Mouse (Mus musculus) liver, adult 2 months (tissue): ENCODE data around the gene 1700016D06Rik. TPM values are rescaled to one million over a fixed set of nuclear protein-coding genes. Genes with fewer than 3 reads are reported as not detected.
A peak's percentile ranks its signal among the peaks of the same experiment; 100 is the strongest.

Experiments used
- DNase-seq: peaks from one replicate; pipeline ENCODE4 v3.0.0-alpha.2; 2011; ENCODE audit warnings: low read depth, low spot score; ENCODE audit errors: extremely low read depth
- H3K27ac ChIP-seq: fragments of 200-500 bp; replicated peaks from 2 replicates; pipeline ENCODE4 v1.5.1; 2012; ENCODE audit warnings: low read depth, mild to moderate bottlenecking, control low read depth, inconsistent platforms, low read length; ENCODE audit not compliant: insufficient read depth
- H3K27me3 ChIP-seq: fragments of 200-500 bp; 2 replicates; pipeline ENCODE4 v1.6.1; 2012; ENCODE audit warnings: mild to moderate bottlenecking, moderate library complexity, low read length, inconsistent platforms; ENCODE audit not compliant: control insufficient read depth, insufficient read depth
- H3K36me3 ChIP-seq: fragments of 200-500 bp; 2 replicates; pipeline ENCODE4 v1.6.1; 2012; ENCODE audit warnings: low read length, inconsistent platforms; ENCODE audit not compliant: control insufficient read depth, insufficient read depth
- H3K4me1 ChIP-seq: fragments of 200-500 bp; 2 replicates; pipeline ENCODE4 v1.6.1; 2011; ENCODE audit warnings: low read length; ENCODE audit not compliant: control insufficient read depth, insufficient read depth
- H3K4me3 ChIP-seq: fragments of 200-500 bp; 2 replicates; pipeline ENCODE4 v1.5.1; 2011; ENCODE audit warnings: low read depth, mild to moderate bottlenecking, control low read depth, low read length, moderate library complexity; ENCODE audit not compliant: insufficient read depth
- H3K79me2 ChIP-seq: fragments of 200-500 bp; 2 replicates; pipeline ENCODE4 v1.6.1; 2012; ENCODE audit warnings: inconsistent platforms, mild to moderate bottlenecking, low read length, moderate library complexity; ENCODE audit not compliant: control insufficient read depth, insufficient read depth
- H3K9ac ChIP-seq: fragments of 200-500 bp; 2 replicates; pipeline ENCODE4 v1.6.1; 2012; ENCODE audit warnings: low read depth, mild to moderate bottlenecking, control low read depth, inconsistent platforms, low read length
- CTCF ChIP-seq: fragments of 200-500 bp; IDR thresholded peaks from 2 replicates; pipeline ENCODE4 v1.5.1; 2011; ENCODE audit warnings: low read depth, low read length, control low read depth
- POLR2A ChIP-seq: fragments of 200-500 bp; IDR thresholded peaks from 2 replicates; pipeline ENCODE4 v1.6.1; 2011; ENCODE audit warnings: low read length, control low read depth; ENCODE audit not compliant: insufficient read depth; ENCODE audit errors: extremely low read depth
- WGBS: fragments of 180-500 bp; shearing (Covaris S2); methylation state at CpG from one replicate; pipeline ENCODE4 v1.1.7; 2018; 5-methylcytosine and 5-hydroxymethylcytosine counted together
- polyA plus RNA-seq: library from polyadenylated mRNA; depleted of rRNA; stranded (reverse); fragments of >200 nt; gene quantifications from 2 replicates; pipeline ENCODE4 v1.2.3, GENCODE M21; 2012
- total RNA-seq: library from RNA; depleted of rRNA; stranded (reverse); fragments of >200 nt; gene quantifications from 2 replicates; pipeline ENCODE4 v1.2.3, GENCODE M21; 2014

1700016D06Rik gene
- total and polyA plus RNA-seq, 2 experiments: not detected

DNA sequence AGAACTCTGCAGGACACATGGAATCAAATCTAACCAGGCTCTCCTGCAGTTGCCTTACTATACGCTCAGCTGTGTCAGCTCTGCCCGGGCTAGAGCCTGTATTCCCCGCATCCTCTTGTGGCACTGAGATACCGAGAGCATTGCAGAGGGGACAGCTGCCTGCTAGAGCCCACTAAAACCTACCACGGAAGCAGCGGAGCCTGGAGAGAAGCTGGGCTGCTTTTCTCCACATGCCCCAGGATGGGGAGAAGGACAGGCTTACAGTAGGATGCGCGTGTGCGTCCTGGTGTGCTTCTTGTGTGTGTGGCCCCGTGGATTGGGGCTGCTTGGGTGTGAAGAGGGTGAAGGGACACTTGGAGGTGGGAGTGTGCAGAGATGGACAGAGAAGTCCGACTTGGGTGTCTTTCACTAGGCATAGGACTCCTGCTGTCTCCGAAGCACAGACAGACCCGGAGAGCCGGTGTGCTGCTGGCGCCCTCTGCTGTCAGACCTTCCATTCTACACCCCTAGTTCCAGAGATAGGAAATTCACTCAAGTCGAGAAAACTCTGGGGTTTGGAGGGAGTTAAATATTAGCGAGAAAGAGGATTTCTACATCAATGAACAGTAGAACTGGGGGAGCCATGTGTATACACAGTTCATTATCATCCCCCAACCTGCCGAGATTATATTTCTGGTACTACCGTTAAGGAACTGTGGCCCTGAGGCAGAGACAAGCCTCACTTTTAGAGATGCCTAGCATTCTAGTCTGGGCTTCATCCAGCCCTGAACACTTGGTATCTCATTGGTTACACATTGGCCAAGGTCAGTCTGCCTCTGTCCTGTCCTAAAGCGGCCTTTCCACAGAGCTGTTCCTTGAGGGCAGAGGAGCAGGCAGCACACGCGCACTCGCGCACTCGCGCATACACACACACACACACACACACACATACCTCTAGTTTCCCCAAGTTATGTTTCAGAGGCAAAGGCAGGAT lies 517 bp downstream of the 1700016D06Rik start:
- Histone ChIP-seq H3K79me2 (no peaks in the 10 kb centered on the region), H3K27ac (no peak overlapping the region), H3K4me3 (no peak overlapping the region), H3K36me3 (no peaks in the 10 kb centered on the region), H3K27me3 (no peaks in the 10 kb centered on the region), H3K9ac (no peak overlapping the region), H3K4me1 (peaks cover 4% of the 10 kb centered on the region)
- peak; percentile 96 for TF ChIP-seq CTCF
- no peak for TF ChIP-seq POLR2A
- DNase-seq: peak; percentile 63
- WGBS: 27% methylated on average over 26 of the region's 26 CpGs

DNA sequence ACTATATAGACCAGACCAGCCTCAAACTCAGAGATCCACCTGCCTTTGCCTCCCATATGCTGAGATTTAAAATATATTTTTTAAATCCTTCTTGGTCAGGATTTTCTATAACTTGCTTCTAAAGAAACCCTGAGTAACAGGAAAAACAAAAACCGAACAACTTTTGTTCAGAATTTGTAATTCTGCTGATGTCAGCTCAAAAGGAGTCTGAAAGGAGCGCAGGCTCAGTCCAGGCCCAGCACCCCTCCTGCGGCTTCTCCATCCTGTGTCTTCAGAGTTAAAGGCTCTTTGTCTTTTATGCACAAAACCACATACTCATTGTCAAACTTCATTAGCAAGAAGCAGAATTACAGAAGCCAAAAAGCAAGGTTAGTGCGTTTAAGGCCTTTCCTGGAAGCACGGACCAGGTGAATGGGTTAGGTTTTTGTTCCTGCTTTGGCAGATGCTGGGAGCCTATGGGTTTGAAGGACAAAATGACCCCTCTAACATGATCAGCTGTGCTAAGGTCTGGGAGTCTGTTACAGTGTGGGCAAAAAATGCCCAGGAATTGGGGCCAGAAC lies 1.3 kb downstream of the 1700016D06Rik start:
- Histone ChIP-seq H3K27ac (no peak overlapping the region), H3K4me1 (peaks cover 4% of the 10 kb centered on the region), H3K27me3 (no peaks in the 10 kb centered on the region), H3K79me2 (no peaks in the 10 kb centered on the region), H3K36me3 (no peaks in the 10 kb centered on the region), H3K9ac (no peak overlapping the region), H3K4me3 (no peak overlapping the region)
- no peak for TF ChIP-seq POLR2A
- no peak for TF ChIP-seq CTCF
- 92% methylated on average over 5 of the region's 5 CpGs for WGBS
- no peak for DNase-seq

DNA sequence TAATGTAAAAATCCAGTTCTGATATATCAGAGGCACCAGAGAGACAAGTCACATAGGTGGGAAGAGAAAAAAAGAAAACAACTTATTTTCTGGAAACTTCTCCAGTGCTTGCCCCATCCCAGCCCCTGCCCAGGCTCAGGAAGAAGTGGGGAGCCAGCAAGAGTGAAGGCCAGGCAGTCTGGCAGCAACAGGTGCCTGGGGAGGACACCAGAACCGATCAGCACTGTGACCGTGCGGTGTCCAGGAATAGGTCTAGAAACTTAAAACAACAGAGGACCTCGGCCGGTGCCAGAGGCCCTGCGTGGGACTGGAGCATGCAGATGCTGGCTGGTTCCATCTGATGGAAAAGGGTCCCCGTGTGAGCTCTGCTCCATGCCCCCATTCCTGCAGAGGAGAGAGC lies 3.4 kb downstream of the 1700016D06Rik start:
- H3K79me2 ChIP-seq: no peaks in the 10 kb centered on the region
- 94% methylated on average over 7 of the region's 7 CpGs for WGBS

DNA sequence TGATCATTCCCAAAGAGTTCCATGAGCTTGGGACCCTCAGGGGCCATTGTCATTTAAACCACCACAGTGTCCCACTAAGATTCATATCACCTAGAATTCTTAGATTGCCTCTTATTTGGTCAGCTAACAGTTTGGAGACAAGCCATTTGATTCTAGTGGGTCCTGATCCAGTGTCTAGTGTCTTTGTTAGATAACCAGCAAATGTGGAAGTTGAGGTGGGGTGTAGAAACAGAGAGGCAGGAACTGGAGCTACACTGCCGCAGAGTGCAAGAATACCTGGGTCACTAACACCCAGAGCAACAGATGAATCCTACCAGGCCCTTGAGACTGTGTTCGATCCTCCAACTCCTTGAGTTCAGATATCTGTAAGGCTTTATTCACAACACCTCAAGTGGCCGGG lies 4.7 kb downstream of the 1700016D06Rik start:
- no peak overlapping the region for H3K9ac ChIP-seq

More for the DNA sequence above, 3.4 kb downstream of the 1700016D06Rik start:
- Histone ChIP-seq H3K4me3 (no peak overlapping the region), H3K9ac (no peak overlapping the region), H3K4me1 (peaks cover 4% of the 10 kb centered on the region), H3K27ac (no peak overlapping the region), H3K27me3 (no peaks in the 10 kb centered on the region), H3K36me3 (no peaks in the 10 kb centered on the region)
- DNase-seq: no peak
- TF ChIP-seq POLR2A (no peak), CTCF (no peak)

DNA sequence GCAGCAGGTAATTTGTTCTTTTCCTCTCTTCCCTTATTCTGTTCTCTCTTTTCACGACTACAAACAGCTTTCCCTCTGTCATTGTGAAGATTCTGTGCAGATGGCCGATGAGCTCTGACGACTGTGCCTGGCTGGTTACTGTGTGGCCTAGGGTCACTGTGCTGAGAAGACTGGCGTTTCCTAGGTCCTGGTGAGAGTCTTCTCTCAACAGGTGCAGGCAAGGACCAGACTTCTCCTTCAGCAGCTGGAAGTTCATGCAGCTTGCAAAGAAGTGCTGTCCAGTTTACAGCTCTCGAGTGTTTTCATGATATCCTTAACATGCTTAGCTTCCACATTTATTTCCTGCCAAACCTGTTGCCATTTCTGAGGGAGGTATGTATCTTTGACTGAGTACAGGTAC lies 6.9 kb downstream of the 1700016D06Rik start:
- no peaks in the 10 kb centered on the region for H3K27me3 ChIP-seq
- no peak overlapping the region for H3K27ac ChIP-seq
- H3K9ac ChIP-seq: no peak overlapping the region
- no peak overlapping the region for H3K4me3 ChIP-seq
- no peaks in the 10 kb centered on the region for H3K79me2 ChIP-seq
- no peaks in the 10 kb centered on the region for H3K4me1 ChIP-seq
- no peaks in the 10 kb centered on the region for H3K36me3 ChIP-seq
- TF ChIP-seq POLR2A: no peak
- no peak for TF ChIP-seq CTCF
- WGBS: 83% methylated on average over 5 of the region's 5 CpGs
- no peak for DNase-seq

More for the DNA sequence above, 4.7 kb downstream of the 1700016D06Rik start:
- H3K27ac ChIP-seq: no peak overlapping the region
- H3K36me3 ChIP-seq: no peaks in the 10 kb centered on the region
- no peaks in the 10 kb centered on the region for H3K79me2 ChIP-seq
- WGBS: 93% methylated on average over 3 of the region's 3 CpGs
- no peaks in the 10 kb centered on the region for H3K27me3 ChIP-seq
- peaks cover 4% of the 10 kb centered on the region for H3K4me1 ChIP-seq
- DNase-seq: no peak
- TF ChIP-seq POLR2A (no peak), CTCF (no peak)
- H3K4me3 ChIP-seq: no peak overlapping the region
